Mouse (Mus musculus) monocyte, adult 59 days (primary cell): Measurements from ENCODE around the gene Chst8. TPM values are rescaled to one million over a fixed set of nuclear protein-coding genes. Genes with fewer than 3 reads are reported as not detected.

Experiments used
- total RNA-seq, 2 experiments: library from RNA; stranded (reverse); gene quantifications; one replicate each; pipeline ENCODE4 v1.2.4; 2023

Gene Chst8
- not detected for total RNA-seq

GRCm38 (mm10) chr7:34812531-34813111 is at the start of gene Chst8:
Gene Chst8, minus strand, starts transcription at chr7:34812711.

GRCm38 (mm10) chr7:34656632-34657031 is 155.9 kb downstream of the Chst8 start, which contains the start of gene Kctd15:
Gene Kctd15, minus strand, starts transcription at chr7:34656732.

Other genes with a start within 250 kb of the Chst8 start
- under 1 TPM in 1 of 2 experiments, not detected in 1; 0.21 TPM for gene Kctd15, start 156.0 kb downstream of the Chst8 start, total RNA-seq
- 10 to 100 TPM; 79.6 to 87.9 TPM for gene Pepd, start 99.7 kb upstream of the Chst8 start, total RNA-seq
- gene Cebpg, start 243.9 kb upstream of the Chst8 start, total RNA-seq = 10 to 100 TPM; 76.7 to 80.6 TPM